In genomic region chr5:142959576-142960556, GRCm38 (mm10) we compare ENCODE assay signal across 8 mouse cellular contexts. TPM values are rescaled to one million over a fixed set of nuclear protein-coding genes. Genes with fewer than 3 reads are reported as not detected.
A peak's percentile ranks its signal among the peaks of the same experiment; 100 is the strongest.
DNase-seq lines count a peak whose midpoint lies in the region; ATAC-seq and TF ChIP-seq lines count a peak whose summit lies in the region.

Gene Fscn1, plus strand, starts transcription at chr5:142960343.

- ATAC-seq in forebrain, embryonic 16.5 days: peak; percentile 79
- ATAC-seq in liver, embryonic 16.5 days (ENCODE audit: low read depth): peak; percentile 40

- intact Hi-C loops in heart, postnatal 10 days (cut with DNase I): loop anchor here (2.0 kb wide), 1 partner anchor 15 kb away; no protein-coding TSS in a partner anchor

- TF ChIP-seq CTCF in olfactory bulb, adult 2 months (IDR thresholded peaks at IDR 0.05; ENCODE audit: insufficient read depth, low read depth, low read length): no peak

- no peaks in the 10 kb centered on the region for H3K9me3 ChIP-seq in forebrain, embryonic 16.5 days (ENCODE audit: control insufficient read depth, low read length)
- H3K9me3 ChIP-seq in liver, embryonic 16.5 days (replicated peaks; ENCODE audit: control insufficient read depth, low read length): no peaks in the 10 kb centered on the region

- peak within 1 kb of the TSS; percentile 98 for H3K4me3 ChIP-seq in forebrain, embryonic 16.5 days (replicated peaks; ENCODE audit: low read length)
- H3K4me3 ChIP-seq in liver, embryonic 16.5 days (ENCODE audit: low read depth, low read length): peak within 1 kb of the TSS; percentile 56
- peak within 1 kb of the TSS; percentile 72 for H3K4me3 ChIP-seq in olfactory bulb, adult 2 months (ENCODE audit: insufficient read depth, low read depth, low read length)

- DNase-seq in ES-CJ7 (ENCODE audit: low read depth, low spot score): peak; percentile 89
- DNase-seq in cerebellum, adult 11 months: peak; percentile 31
- DNase-seq in heart, postnatal 10 days: peak; percentile 91 to 93
- DNase-seq in kidney, postnatal 4 days: peak; percentile 95
- DNase-seq in thymus, postnatal 10 days (ENCODE audit: low spot score in 2 of 2): peak; percentile 65 to 85

- H3K27ac ChIP-seq in forebrain, embryonic 16.5 days (ENCODE audit: low read length): peak within 1 kb of the TSS; percentile 98
- H3K27ac ChIP-seq in liver, embryonic 16.5 days (ENCODE audit: low read length): no peak within 1 kb of the TSS
- H3K27ac ChIP-seq in olfactory bulb, adult 2 months (ENCODE audit: insufficient read depth, low read depth, low read length): peak within 1 kb of the TSS; percentile 91

- H3K27me3 ChIP-seq in forebrain, embryonic 16.5 days (replicated peaks; ENCODE audit: control insufficient read depth, insufficient read depth, low read length): no peaks in the 10 kb centered on the region
- peaks cover 54% of the 10 kb centered on the region for H3K27me3 ChIP-seq in liver, embryonic 16.5 days (ENCODE audit: control insufficient read depth, insufficient read depth, low read depth, low read length)

- no peaks in the 10 kb centered on the region for H3K36me3 ChIP-seq in forebrain, embryonic 16.5 days (ENCODE audit: control insufficient read depth, insufficient read depth)
- H3K36me3 ChIP-seq in liver, embryonic 16.5 days (ENCODE audit: control insufficient read depth, insufficient read depth): no peaks in the 10 kb centered on the region

- H3K4me1 ChIP-seq in forebrain, embryonic 16.5 days (replicated peaks; ENCODE audit: control insufficient read depth, insufficient read depth, low read length): peaks cover 23% of the 10 kb centered on the region
- peaks cover 12% of the 10 kb centered on the region for H3K4me1 ChIP-seq in liver, embryonic 16.5 days (ENCODE audit: control insufficient read depth, low read depth, low read length)
- peaks cover 20% of the 10 kb centered on the region for H3K4me1 ChIP-seq in olfactory bulb, adult 2 months (ENCODE audit: control insufficient read depth, insufficient read depth, low read length)

- 8% methylated on average over 44 of the region's 44 CpGs for WGBS in forebrain, embryonic 16.5 days
- WGBS in liver, embryonic 16.5 days (ENCODE audit: insufficient replicate concordance): 10% methylated on average over 44 of the region's 44 CpGs
- WGBS in olfactory bulb, adult 2 months: 14% methylated on average over 43 of the region's 44 CpGs

- peak within 1 kb of the TSS; percentile 83 for H3K4me2 ChIP-seq in forebrain, embryonic 16.5 days (ENCODE audit: low read length)
- H3K4me2 ChIP-seq in liver, embryonic 16.5 days (ENCODE audit: low read depth, low read length): peak within 1 kb of the TSS; percentile 64

- peak; percentile 98 for TF ChIP-seq POLR2A in olfactory bulb, adult 2 months (IDR thresholded peaks at IDR 0.05; ENCODE audit: insufficient read depth, low read depth, low read length)

- peak within 1 kb of the TSS; percentile 99 for H3K9ac ChIP-seq in forebrain, embryonic 16.5 days (replicated peaks; ENCODE audit: low read depth, low read length)
- peak within 1 kb of the TSS; percentile 44 for H3K9ac ChIP-seq in liver, embryonic 16.5 days (ENCODE audit: low read depth, low read length)

RNA-seq across cellular contexts. Expression of gene Fscn1, which starts in this region (rescaled TPM):
- polyA plus RNA-seq in forebrain, embryonic 16.5 days (2015; fragmentation: Nextera tagmentation; extraction: Ambion mirVana): 541 and 600 TPM in 2 replicates
- total RNA-seq in heart, postnatal 10 days (2021): 100 to 1,000 TPM; 103 to 132 TPM
- polyA plus RNA-seq in liver, embryonic 16.5 days (2015; fragmentation: Nextera tagmentation; extraction: Ambion mirVana): 19.6 and 20.4 TPM in 2 replicates
- polyA plus RNA-seq in olfactory bulb, adult 2 months (2012; ENCODE audit: insufficient read depth, insufficient read length, low replicate concordance, missing spikeins): not detected in 2 replicates

Comparison
In these comparisons a context has a peak if more than half of its experiments do, and no peak if none do; other contexts are left out.
1. DNase-seq: peak in every context shown above with its lines; median percentile 95 in kidney, postnatal 4 days; 92 in heart, postnatal 10 days; 89 in ES-CJ7; 75 in thymus, postnatal 10 days; 31 in cerebellum, adult 11 months.